Mouse (Mus musculus) heart, postnatal 0 days (tissue): ENCODE results near the gene 4933428G20Rik.

ENCODE experiments used
- CTCF ChIP-seq: IDR thresholded peaks from 2 replicates; pipeline ENCODE4 v1.5.1; 2016; ENCODE audit warnings: antibody characterized with exemption, control low read depth, low read depth
- EP300 ChIP-seq: IDR thresholded peaks from 2 replicates; pipeline ENCODE4 v1.6.1; 2016; ENCODE audit warnings: antibody characterized with exemption, low read depth

DNA sequence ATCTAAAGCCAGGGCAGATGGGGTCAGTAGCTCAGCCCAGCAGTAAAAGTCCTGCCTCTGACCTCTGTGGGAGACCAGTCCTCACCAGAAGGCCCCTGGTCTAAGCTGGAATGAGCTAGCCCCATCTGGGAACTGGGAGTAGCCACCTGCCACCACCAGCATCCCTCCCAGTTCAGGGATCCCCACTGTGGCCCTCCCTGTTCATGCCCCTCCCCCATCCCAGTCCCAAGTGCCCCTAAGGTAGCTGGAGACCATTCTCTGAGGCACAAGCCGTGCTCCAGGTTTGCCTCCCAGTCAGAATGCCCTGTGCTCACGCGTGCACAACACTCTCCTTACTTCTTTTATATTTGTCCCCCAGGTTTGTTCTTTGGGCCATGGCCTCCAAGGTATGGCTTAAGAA lies 12.9 kb upstream of the 4933428G20Rik start:
- TF ChIP-seq CTCF (no peak), EP300 (no peak)
